Mouse (Mus musculus): ENCODE results near the gene 2010111I01Rik.

GRCm38 (mm10) chr13:63156264-63156663, 191.6 kb downstream of the 2010111I01Rik start:
- TF ChIP-seq MAFK (IDR thresholded peaks at IDR 0.05; ENCODE audit: insufficient read depth, low read depth, low read length) (no peak), ZNF384 (IDR thresholded peaks at IDR 0.05; ENCODE audit: low read depth, low read length) (no peak)
